Mouse (Mus musculus): ENCODE measurements around the gene Vpreb1.

DNA sequence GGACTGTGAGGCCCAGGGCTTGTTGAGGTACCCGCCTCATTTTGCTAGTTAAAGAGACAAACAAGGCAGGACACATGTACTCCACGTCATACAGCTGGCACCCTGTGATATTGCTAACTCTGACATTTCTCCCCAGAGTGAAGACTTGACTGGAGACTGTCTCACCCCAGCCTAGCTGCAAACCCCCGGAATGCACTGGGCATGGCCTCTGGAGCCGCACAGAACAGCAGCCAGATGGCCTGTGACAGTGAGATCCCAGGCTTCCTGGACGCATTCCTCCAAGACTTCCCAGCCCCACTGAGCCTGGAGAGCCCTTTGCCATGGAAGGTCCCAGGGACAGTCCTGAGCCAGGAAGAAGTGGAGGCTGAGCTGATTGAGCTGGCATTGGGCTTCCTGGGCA, 32.5 kb upstream of the Vpreb1 start:
- TF ChIP-seq CTCF (IDR thresholded peaks at IDR 0.05; ENCODE audit: control insufficient read depth, insufficient read depth, low read length) (no peak), POLR2A (IDR thresholded peaks at IDR 0.05; ENCODE audit: borderline replicate concordance, control insufficient read depth, low read depth, low read length) (no peak)
